Mouse (Mus musculus): Measurements from ENCODE around the gene Ppip5k1. TPM values are rescaled to one million over a fixed set of nuclear protein-coding genes. Genes with fewer than 3 reads are reported as not detected.

The Ppip5k1 gene
- polyA plus RNA-seq, 1 experiment = 9.3 TPM

- 92% methylated on average over 2 of the region's 2 CpGs for WGBS
- no peak overlapping the region for H3K27ac ChIP-seq (ENCODE audit: insufficient read depth, low read length)
- no peaks in the 10 kb centered on the region for H3K36me3 ChIP-seq (ENCODE audit: control insufficient read depth, insufficient read depth, low read length)
- H3K27me3 ChIP-seq (ENCODE audit: control insufficient read depth, insufficient read depth, low read length) = peaks cover 5% of the 10 kb centered on the region
- peaks cover 2% of the 10 kb centered on the region; the same call in 1 of the 2 replicates for H3K4me1 ChIP-seq (ENCODE audit: control insufficient read depth, insufficient read depth, insufficient read length)
- DNase-seq (ENCODE audit: low read depth in 1 of 2, low spot score in 2 of 2) = no peak
- H3K4me3 ChIP-seq (ENCODE audit: extremely low read depth, insufficient read depth, insufficient read length) = no peak overlapping the region
- TF ChIP-seq CTCF (IDR thresholded peaks at IDR 0.05; ENCODE audit: extremely low read depth, insufficient read depth, insufficient read length, insufficient replicate concordance) (no peak), POLR2A (IDR thresholded peaks at IDR 0.05; ENCODE audit: low read depth, low read length) (no peak)
Measured at GRCm38 (mm10) chr2:121287850-121288249, 67.3 kb downstream of the Ppip5k1 start.

GRCm38 (mm10) chr2:121271928-121272516 is 83.2 kb downstream of the Ppip5k1 start:
- H3K4me3 ChIP-seq (ENCODE audit: extremely low read depth, insufficient read depth, insufficient read length) = no peak overlapping the region
- H3K36me3 ChIP-seq (ENCODE audit: control insufficient read depth, insufficient read depth, low read length) = no peaks in the 10 kb centered on the region; the same call in 1 of the 2 replicates
- no peak for DNase-seq (ENCODE audit: low read depth in 1 of 2, low spot score in 2 of 2)
- WGBS = 36% methylated on average over 4 of the region's 4 CpGs
- H3K27me3 ChIP-seq (ENCODE audit: control insufficient read depth, insufficient read depth, low read length) = no peaks in the 10 kb centered on the region
- H3K4me1 ChIP-seq (ENCODE audit: control insufficient read depth, insufficient read depth, insufficient read length) = no peaks in the 10 kb centered on the region
- H3K27ac ChIP-seq (ENCODE audit: insufficient read depth, low read length) = no peak overlapping the region
- no peak for TF ChIP-seq POLR2A (IDR thresholded peaks at IDR 0.05; ENCODE audit: low read depth, low read length)
- no peak for TF ChIP-seq CTCF (IDR thresholded peaks at IDR 0.05; ENCODE audit: extremely low read depth, insufficient read depth, insufficient read length, insufficient replicate concordance)

GRCm38 (mm10) chr2:121271236-121271927 is 83.8 kb downstream of the Ppip5k1 start, which contains the start of gene Trp53bp1:
Gene Trp53bp1, minus strand, starts transcription at chr2:121271407.
- 4% methylated on average over 34 of the region's 37 CpGs for WGBS
- Histone ChIP-seq H3K36me3 (ENCODE audit: control insufficient read depth, insufficient read depth, low read length) (no peaks in the 10 kb centered on the region; the same call in 1 of the 2 replicates), H3K27ac (ENCODE audit: insufficient read depth, low read length) (peak within 1 kb of the TSS; percentile 69), H3K4me3 (ENCODE audit: extremely low read depth, insufficient read depth, insufficient read length) (peak within 1 kb of the TSS; percentile 94), H3K4me1 (ENCODE audit: control insufficient read depth, insufficient read depth, insufficient read length) (no peaks in the 10 kb centered on the region), H3K27me3 (ENCODE audit: control insufficient read depth, insufficient read depth, low read length) (no peaks in the 10 kb centered on the region)
- no peak for TF ChIP-seq POLR2A (IDR thresholded peaks at IDR 0.05; ENCODE audit: low read depth, low read length)
- TF ChIP-seq CTCF (IDR thresholded peaks at IDR 0.05; ENCODE audit: extremely low read depth, insufficient read depth, insufficient read length, insufficient replicate concordance) = no peak
- peak; percentile 88 to 93 for DNase-seq (ENCODE audit: low read depth in 1 of 2, low spot score in 2 of 2)

GRCm38 (mm10) chr2:121270521-121271235 is 84.5 kb downstream of the Ppip5k1 start:
- no peaks in the 10 kb centered on the region for H3K27me3 ChIP-seq (ENCODE audit: control insufficient read depth, insufficient read depth, low read length)
- no peaks in the 10 kb centered on the region for H3K4me1 ChIP-seq (ENCODE audit: control insufficient read depth, insufficient read depth, insufficient read length)
- no peak for TF ChIP-seq POLR2A (IDR thresholded peaks at IDR 0.05; ENCODE audit: low read depth, low read length)
- no peak for TF ChIP-seq CTCF (IDR thresholded peaks at IDR 0.05; ENCODE audit: extremely low read depth, insufficient read depth, insufficient read length, insufficient replicate concordance)
- H3K4me3 ChIP-seq (ENCODE audit: extremely low read depth, insufficient read depth, insufficient read length) = peak overlapping the region; percentile 94
- H3K36me3 ChIP-seq (ENCODE audit: control insufficient read depth, insufficient read depth, low read length) = no peaks in the 10 kb centered on the region; the same call in 1 of the 2 replicates
- H3K27ac ChIP-seq (ENCODE audit: insufficient read depth, low read length) = peak overlapping the region; percentile 69
- WGBS = 4% methylated on average over 34 of the region's 35 CpGs
- DNase-seq (ENCODE audit: low read depth in 1 of 2, low spot score in 2 of 2) = no peak

GRCm38 (mm10) chr2:121268446-121268845 is 86.8 kb downstream of the Ppip5k1 start:
- H3K4me1 ChIP-seq (ENCODE audit: control insufficient read depth, insufficient read depth, insufficient read length) = no peaks in the 10 kb centered on the region
- H3K27me3 ChIP-seq (ENCODE audit: control insufficient read depth, insufficient read depth, low read length) = no peaks in the 10 kb centered on the region
- no peak for DNase-seq (ENCODE audit: low read depth in 1 of 2, low spot score in 2 of 2)
- H3K27ac ChIP-seq (ENCODE audit: insufficient read depth, low read length) = no peak overlapping the region
- no peaks in the 10 kb centered on the region; the same call in 1 of the 2 replicates for H3K36me3 ChIP-seq (ENCODE audit: control insufficient read depth, insufficient read depth, low read length)
- no peak overlapping the region for H3K4me3 ChIP-seq (ENCODE audit: extremely low read depth, insufficient read depth, insufficient read length)
- TF ChIP-seq CTCF (IDR thresholded peaks at IDR 0.05; ENCODE audit: extremely low read depth, insufficient read depth, insufficient read length, insufficient replicate concordance) (no peak), POLR2A (IDR thresholded peaks at IDR 0.05; ENCODE audit: low read depth, low read length) (no peak)
- 88% methylated on average over 8 of the region's 8 CpGs for WGBS

Other genes starting within 250 kb of the Ppip5k1 start
- not detected in 2 replicates for gene Tgm7, start 245.6 kb downstream of the Ppip5k1 start, polyA plus RNA-seq (2012; rRNA removed)
- gene Adal, start 215.0 kb downstream of the Ppip5k1 start, polyA plus RNA-seq (2012; rRNA removed) = 3.4 and 3.7 TPM in 2 replicates
- 6.8 and 10.8 TPM in 2 replicates for gene Lcmt2, start 214.7 kb downstream of the Ppip5k1 start, polyA plus RNA-seq (2012; rRNA removed)
- gene Tubgcp4, start 184.7 kb downstream of the Ppip5k1 start, polyA plus RNA-seq (2012; rRNA removed) = 35.7 and 37.1 TPM in 2 replicates
- 3.1 and 3.5 TPM in 2 replicates for gene Zscan29, start 184.3 kb downstream of the Ppip5k1 start, polyA plus RNA-seq (2012; rRNA removed)
- 16.5 and 21.1 TPM in 2 replicates for gene Trp53bp1, start 84.0 kb downstream of the Ppip5k1 start, polyA plus RNA-seq (2012; rRNA removed)
- gene Map1a, start 65.8 kb downstream of the Ppip5k1 start, polyA plus RNA-seq (2012; rRNA removed) = 1.2 and 1.3 TPM in 2 replicates
- gene Ckmt1, start 2.3 kb upstream of the Ppip5k1 start, polyA plus RNA-seq (2012; rRNA removed) = 0.36 and 0.43 TPM in 2 replicates
- gene Strc, start 31.8 kb upstream of the Ppip5k1 start, polyA plus RNA-seq (2012; rRNA removed) = 0.05 and 0.07 TPM in 2 replicates
- 214 and 398 TPM in 2 replicates for gene Pdia3, start 58.4 kb upstream of the Ppip5k1 start, polyA plus RNA-seq (2012; rRNA removed)
- gene Catsper2, start 58.4 kb upstream of the Ppip5k1 start, polyA plus RNA-seq (2012; rRNA removed) = 0.89 and 0.97 TPM in 2 replicates
- 22.8 and 26.6 TPM in 2 replicates for gene Ell3, start 88.9 kb upstream of the Ppip5k1 start, polyA plus RNA-seq (2012; rRNA removed)
- gene Serf2, start 93.8 kb upstream of the Ppip5k1 start, polyA plus RNA-seq (2012; rRNA removed) = 206 and 255 TPM in 2 replicates
- gene Hypk, start 97.9 kb upstream of the Ppip5k1 start, polyA plus RNA-seq (2012; rRNA removed) = 3.2 and 5.8 TPM in 2 replicates
- gene Serinc4, start 101.4 kb upstream of the Ppip5k1 start, polyA plus RNA-seq (2012; rRNA removed) = 0.22 and 0.33 TPM in 2 replicates
- gene Mfap1b, start 118.7 kb upstream of the Ppip5k1 start, polyA plus RNA-seq (2012; rRNA removed) = 2.0 and 2.3 TPM in 2 replicates
- 1.4 and 1.8 TPM in 2 replicates for gene Mfap1a, start 151.3 kb upstream of the Ppip5k1 start, polyA plus RNA-seq (2012; rRNA removed)
- gene Wdr76, start 151.3 kb upstream of the Ppip5k1 start, polyA plus RNA-seq (2012; rRNA removed) = 2.9 and 3.8 TPM in 2 replicates

All from spleen, adult 2 months (tissue).